Mouse (Mus musculus) limb, embryonic 13.5 days (tissue): ENCODE measurements around the gene Olfr1176. TPM values are rescaled to one million over a fixed set of nuclear protein-coding genes. Genes with fewer than 3 reads are reported as not detected.

Source experiments
- ATAC-seq: fragments of 200-750 bp; cut with Nextera tagmentation; 2 replicates; pipeline ENCODE4 v1.8.0; 2017; ENCODE audit warnings: low read depth, moderate number of reproducible peaks, moderate TSS enrichment; ENCODE audit not compliant: low FRiP score
- H3K27ac ChIP-seq: fragments of 300-500 bp; sonication (generic); 2 replicates; pipeline ENCODE4 v1.5.1; 2015; ENCODE audit warnings: inconsistent platforms, mild to moderate bottlenecking, moderate library complexity
- H3K27me3 ChIP-seq: fragments of 300-500 bp; sonication (generic); 2 replicates; pipeline ENCODE4 v1.6.1; 2015; ENCODE audit warnings: mild to moderate bottlenecking, inconsistent platforms
- H3K36me3 ChIP-seq: fragments of 300-500 bp; sonication (generic); 2 replicates; pipeline ENCODE4 v1.6.1; 2015; ENCODE audit warnings: inconsistent platforms, mild to moderate bottlenecking, moderate library complexity
- H3K4me1 ChIP-seq: fragments of 300-500 bp; sonication (generic); 2 replicates; pipeline ENCODE4 v1.6.1; 2015; ENCODE audit warnings: inconsistent platforms
- H3K4me2 ChIP-seq: fragments of 300-500 bp; sonication (generic); replicated peaks from 2 replicates; pipeline ENCODE4 v1.6.1; 2015; ENCODE audit warnings: inconsistent platforms, mild to moderate bottlenecking, moderate library complexity
- H3K4me3 ChIP-seq: fragments of 300-500 bp; sonication (generic); 2 replicates; pipeline ENCODE4 v1.5.1; 2015; ENCODE audit warnings: moderate library complexity, mild to moderate bottlenecking, inconsistent platforms
- H3K9ac ChIP-seq: fragments of 300-500 bp; sonication (generic); 2 replicates; pipeline ENCODE4 v1.6.1; 2015; ENCODE audit warnings: mild to moderate bottlenecking, inconsistent platforms
- H3K9me3 ChIP-seq: fragments of 300-500 bp; sonication (generic); 2 replicates; pipeline ENCODE4 v1.6.1; 2016; ENCODE audit warnings: inconsistent platforms
- WGBS: fragments of 180-500 bp; shearing (Covaris S2); methylation state at CpG from one replicate; pipeline ENCODE4 v1.1.7; 2015; 5-methylcytosine and 5-hydroxymethylcytosine counted together
- polyA plus RNA-seq: library from polyadenylated mRNA; unstranded; fragments of >200 nt; fragmentation: Nextera tagmentation; extraction: Ambion mirVana; gene quantifications from 2 replicates; pipeline ENCODE4 v1.2.1, GENCODE M21; 2015

Gene Olfr1176
- polyA plus RNA-seq, result not detected in 2 replicates

DNA sequence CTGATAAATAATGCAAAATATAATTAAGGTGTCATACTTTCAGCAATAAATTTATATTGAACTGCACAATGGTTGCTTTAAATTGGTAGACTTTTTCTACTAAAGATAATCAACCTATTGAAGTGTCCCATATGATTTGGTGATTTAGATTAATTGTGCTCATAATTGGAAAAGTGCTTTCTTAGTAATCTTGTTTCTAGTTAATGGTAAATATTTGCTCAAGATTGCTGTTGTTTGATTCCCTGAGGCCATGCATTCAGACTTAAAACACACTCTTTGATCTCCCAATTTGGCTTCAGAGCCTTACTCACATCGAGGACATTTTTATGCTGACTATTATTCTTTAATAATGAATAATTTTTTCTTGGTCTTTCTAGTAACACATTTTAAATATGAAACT, at the start of gene Olfr1176:
Gene Olfr1176 (plus strand): TSS at position 301 of the 400 bp plus-strand sequence.
- H3K9ac ChIP-seq, result no peak within 1 kb of the TSS
- no peaks in the 10 kb centered on the region for H3K9me3 ChIP-seq
- no peak within 1 kb of the TSS for H3K4me3 ChIP-seq
- no peaks in the 10 kb centered on the region for H3K4me1 ChIP-seq
- ATAC-seq, result no peak
- H3K4me2 ChIP-seq, result no peak within 1 kb of the TSS
- H3K36me3 ChIP-seq, result no peaks in the 10 kb centered on the region
- H3K27me3 ChIP-seq, result no peaks in the 10 kb centered on the region
- H3K27ac ChIP-seq, result no peak within 1 kb of the TSS
- WGBS, result 63% methylated on average over 1 of the region's 1 CpGs

DNA sequence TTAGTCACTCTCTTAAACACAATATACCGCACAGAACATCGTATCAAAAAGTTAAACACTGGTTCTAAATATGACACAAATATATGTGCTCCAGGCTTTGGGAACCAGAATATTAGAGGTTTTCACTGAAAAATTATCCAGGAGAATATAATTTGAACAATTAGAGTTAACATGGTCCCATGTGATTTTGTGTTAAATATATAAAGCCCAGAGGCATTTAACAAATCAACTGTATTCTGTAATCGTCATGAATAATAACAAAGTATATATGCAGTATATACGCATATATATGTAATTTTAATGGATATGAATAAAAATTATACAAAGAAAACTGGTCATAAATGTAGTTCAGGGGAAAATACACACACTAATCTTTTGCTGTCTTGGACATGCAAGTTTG, 21.5 kb upstream of the Olfr1176 start, which contains the start of gene Olfr1174-ps:
Gene Olfr1174-ps (minus strand): TSS at position 101 of the 400 bp plus-strand sequence.
- H3K4me2 ChIP-seq, result no peak within 1 kb of the TSS

DNA sequence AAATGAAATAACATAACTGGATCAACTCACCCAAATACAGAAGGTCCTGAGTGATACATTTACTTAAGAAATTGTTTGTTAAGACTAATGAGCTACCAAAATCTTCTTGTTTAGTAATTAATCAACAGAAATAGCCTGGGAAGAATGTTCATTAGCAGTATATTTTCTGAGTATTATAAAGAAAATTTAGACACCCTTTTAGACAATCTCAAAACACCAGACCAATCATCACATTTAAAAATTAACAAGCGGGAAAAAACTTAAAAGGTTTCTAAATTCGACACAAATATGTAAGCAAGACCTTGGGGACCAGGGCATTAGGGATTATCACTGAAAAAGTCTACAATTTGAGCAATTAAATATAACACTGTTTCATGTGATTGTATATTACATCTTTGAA, 9.4 kb upstream of the Olfr1176 start, which contains the start of gene Olfr1175-ps:
Gene Olfr1175-ps (minus strand): TSS at position 101 of the 400 bp plus-strand sequence.
- H3K9me3 ChIP-seq, result no peaks in the 10 kb centered on the region
- H3K4me2 ChIP-seq, result no peak within 1 kb of the TSS
- no peaks in the 10 kb centered on the region for H3K27me3 ChIP-seq
- H3K36me3 ChIP-seq, result no peaks in the 10 kb centered on the region
- no peak within 1 kb of the TSS for H3K4me3 ChIP-seq
- no peak for ATAC-seq
- H3K9ac ChIP-seq, result no peak within 1 kb of the TSS
- no peaks in the 10 kb centered on the region for H3K4me1 ChIP-seq
- WGBS, result 86% methylated on average over 2 of the region's 2 CpGs
- no peak within 1 kb of the TSS for H3K27ac ChIP-seq

More for the DNA sequence above, 21.5 kb upstream of the Olfr1176 start, which contains the start of gene Olfr1174-ps:
- no peaks in the 10 kb centered on the region for H3K9me3 ChIP-seq
- no peak within 1 kb of the TSS for H3K27ac ChIP-seq
- H3K4me1 ChIP-seq, result no peaks in the 10 kb centered on the region
- WGBS, result 89% methylated on average over 4 of the region's 4 CpGs
- no peaks in the 10 kb centered on the region for H3K27me3 ChIP-seq
- no peak within 1 kb of the TSS for H3K9ac ChIP-seq
- ATAC-seq, result no peak
- H3K36me3 ChIP-seq, result no peaks in the 10 kb centered on the region
- no peak within 1 kb of the TSS for H3K4me3 ChIP-seq

DNA sequence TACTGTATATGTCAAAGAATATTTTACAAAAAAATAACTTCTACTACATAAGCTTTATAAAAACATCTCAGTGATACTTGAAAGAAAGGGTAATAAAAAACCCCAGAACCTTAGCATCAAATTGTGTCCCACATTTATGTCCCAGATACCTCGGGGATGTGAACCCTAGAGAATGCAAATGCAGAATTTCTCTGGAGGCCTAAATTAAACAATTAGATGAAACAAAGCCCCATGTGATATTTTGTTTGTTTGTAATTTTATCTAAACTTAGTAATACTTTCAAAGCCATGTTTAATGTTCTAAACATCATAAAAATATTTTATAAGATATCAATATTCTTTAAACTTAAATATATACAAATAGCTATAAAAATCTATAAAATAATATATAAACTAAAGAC, 9.9 kb downstream of the Olfr1176 start, which contains the start of gene Olfr1177-ps:
Gene Olfr1177-ps (minus strand): TSS at position 101 of the 400 bp plus-strand sequence.
- Histone ChIP-seq H3K36me3 (no peaks in the 10 kb centered on the region), H3K9me3 (no peaks in the 10 kb centered on the region), H3K4me1 (no peaks in the 10 kb centered on the region), H3K4me3 (no peak within 1 kb of the TSS), H3K9ac (no peak within 1 kb of the TSS), H3K27me3 (no peaks in the 10 kb centered on the region), H3K27ac (no peak within 1 kb of the TSS), H3K4me2 (no peak within 1 kb of the TSS)
- ATAC-seq, result no peak
- WGBS, result 89% methylated on average over 1 of the region's 1 CpGs

DNA sequence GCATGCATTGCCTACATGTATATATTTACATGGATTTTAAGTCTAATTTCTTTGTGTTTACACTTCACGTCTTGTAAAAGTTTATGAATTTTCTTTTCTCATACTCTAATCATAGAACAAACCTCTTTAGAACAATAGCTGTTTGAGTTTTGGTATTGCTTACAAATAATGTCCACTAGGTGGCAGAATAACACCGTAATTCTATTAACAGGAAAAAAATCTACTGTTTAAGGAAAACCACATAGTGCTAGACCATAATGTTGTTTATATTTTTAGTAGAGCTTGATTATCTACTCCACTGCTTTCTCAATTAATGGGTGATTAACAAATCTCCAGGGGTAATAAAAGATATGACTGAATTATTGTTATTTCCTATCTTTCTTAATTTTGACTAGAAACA, 19.8 kb downstream of the Olfr1176 start:
- ATAC-seq, result no peak

DNA sequence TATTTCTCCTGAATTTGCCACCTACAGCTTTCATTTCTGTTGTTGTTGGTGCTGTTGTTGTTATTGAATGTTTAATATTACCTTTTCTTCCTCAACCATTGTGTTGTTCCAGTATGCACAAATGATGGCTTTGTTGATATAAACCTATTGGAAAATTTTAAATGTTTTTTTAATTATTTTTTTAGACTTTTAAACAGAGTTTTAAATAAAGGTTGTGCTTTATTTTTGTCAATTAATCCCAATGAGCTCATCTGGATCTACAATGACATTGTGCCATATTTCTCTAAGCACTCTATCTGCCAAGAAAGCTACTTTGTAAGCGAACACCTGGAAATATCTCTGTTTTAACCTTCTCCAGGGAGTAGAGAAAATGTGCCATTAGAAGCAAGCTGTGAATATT, 50.2 kb downstream of the Olfr1176 start, which contains the start of gene Olfr1178:
Gene Olfr1178 (plus strand): TSS at position 301 of the 400 bp plus-strand sequence.
- Histone ChIP-seq H3K27ac (no peak within 1 kb of the TSS), H3K4me3 (no peak within 1 kb of the TSS), H3K27me3 (no peaks in the 10 kb centered on the region), H3K4me2 (no peak within 1 kb of the TSS), H3K36me3 (no peaks in the 10 kb centered on the region), H3K9ac (no peak within 1 kb of the TSS), H3K9me3 (no peaks in the 10 kb centered on the region), H3K4me1 (no peaks in the 10 kb centered on the region)
- 69% methylated on average over 1 of the region's 1 CpGs for WGBS
- no peak for ATAC-seq

More for the DNA sequence above, 19.8 kb downstream of the Olfr1176 start:
- Histone ChIP-seq H3K36me3 (no peaks in the 10 kb centered on the region), H3K4me1 (no peaks in the 10 kb centered on the region), H3K27ac (no peak overlapping the region), H3K9ac (no peak overlapping the region), H3K4me2 (no peak overlapping the region), H3K9me3 (no peaks in the 10 kb centered on the region), H3K4me3 (no peak overlapping the region), H3K27me3 (no peaks in the 10 kb centered on the region)
- 4% methylated on average over 2 of the region's 2 CpGs for WGBS

Other genes with a start within 250 kb of the Olfr1176 start
- gene Olfr1164, start 242.8 kb upstream of the Olfr1176 start, polyA plus RNA-seq, result not detected in 2 replicates
- gene Olfr1166, start 208.4 kb upstream of the Olfr1176 start, polyA plus RNA-seq, result not detected in 2 replicates
- gene Olfr1167, start 181.5 kb upstream of the Olfr1176 start, polyA plus RNA-seq, result not detected in 2 replicates
- gene Olfr1168, start 154.8 kb upstream of the Olfr1176 start, polyA plus RNA-seq, result not detected in 2 replicates
- gene Olfr1170, start 108.4 kb upstream of the Olfr1176 start, polyA plus RNA-seq, result not detected in 2 replicates
- not detected in 2 replicates for gene Olfr1173, start 56.8 kb upstream of the Olfr1176 start, polyA plus RNA-seq
- not detected in 2 replicates for gene Olfr1174-ps, start 21.6 kb upstream of the Olfr1176 start, polyA plus RNA-seq
- not detected in 2 replicates for gene Olfr1175-ps, start 9.5 kb upstream of the Olfr1176 start, polyA plus RNA-seq
- not detected in 2 replicates for gene Olfr1177-ps, start 9.8 kb downstream of the Olfr1176 start, polyA plus RNA-seq
- gene Olfr1178, start 50.3 kb downstream of the Olfr1176 start, polyA plus RNA-seq, result not detected in 2 replicates
- gene Olfr1179, start 69.7 kb downstream of the Olfr1176 start, polyA plus RNA-seq, result not detected in 2 replicates
- not detected in 2 replicates for gene Olfr1180, start 82.4 kb downstream of the Olfr1176 start, polyA plus RNA-seq
- not detected in 2 replicates for gene Olfr1181, start 89.5 kb downstream of the Olfr1176 start, polyA plus RNA-seq
- gene Gm13757, start 112.4 kb downstream of the Olfr1176 start, polyA plus RNA-seq, result not detected in 2 replicates
- gene Olfr1183, start 118.1 kb downstream of the Olfr1176 start, polyA plus RNA-seq, result not detected in 2 replicates
- not detected in 2 replicates for gene Olfr1184, start 146.9 kb downstream of the Olfr1176 start, polyA plus RNA-seq
- not detected in 2 replicates for gene Olfr1185-ps1, start 156.6 kb downstream of the Olfr1176 start, polyA plus RNA-seq
- gene Olfr1186, start 181.8 kb downstream of the Olfr1176 start, polyA plus RNA-seq, result not detected in 2 replicates
- not detected in 2 replicates for gene Olfr1188, start 220.2 kb downstream of the Olfr1176 start, polyA plus RNA-seq
- gene Olfr1189, start 249.7 kb downstream of the Olfr1176 start, polyA plus RNA-seq, result not detected in 2 replicates